Mouse (Mus musculus): Measurements from ENCODE around the gene Tom1.
A peak's percentile ranks its signal among the peaks of the same experiment; 100 is the strongest.

Tom1 gene

GRCm38 (mm10) chr8:75071627-75072346, 38.3 kb downstream of the Tom1 start:
- Histone ChIP-seq H3K4me3 (replicated peaks; ENCODE audit: low read length) (no peak overlapping the region), H3K36me3 (ENCODE audit: insufficient read depth, low read length) (peaks cover 22% of the 10 kb centered on the region), H3K9me3 (ENCODE audit: low read length) (no peaks in the 10 kb centered on the region), H3K4me1 (replicated peaks; ENCODE audit: low read depth, low read length) (peaks cover 9% of the 10 kb centered on the region), H3K27me3 (ENCODE audit: insufficient read depth, low read length) (peaks cover 3% of the 10 kb centered on the region; the same call in 1 of the 2 replicates)
- TF ChIP-seq NANOG (IDR thresholded peaks at IDR 0.05; ENCODE audit: borderline replicate concordance, low read length) (no peak), CTCF (conservative IDR thresholded peaks at IDR 0.05; ENCODE audit: low read length) (peak; percentile 55), POU5F1 (IDR thresholded peaks at IDR 0.05; ENCODE audit: borderline replicate concordance, low read length) (no peak)

- no peak overlapping the region for H3K4me3 ChIP-seq (replicated peaks; ENCODE audit: low read length)
- peaks cover 9% of the 10 kb centered on the region for H3K4me1 ChIP-seq (replicated peaks; ENCODE audit: low read depth, low read length)
- H3K36me3 ChIP-seq (ENCODE audit: insufficient read depth, low read length) = peaks cover 5% of the 10 kb centered on the region; the same call in 1 of the 2 replicates
- TF ChIP-seq POU5F1 (IDR thresholded peaks at IDR 0.05; ENCODE audit: borderline replicate concordance, low read length) (no peak), NANOG (IDR thresholded peaks at IDR 0.05; ENCODE audit: borderline replicate concordance, low read length) (no peak), CTCF (conservative IDR thresholded peaks at IDR 0.05; ENCODE audit: low read length) (no peak)
- peaks cover 3% of the 10 kb centered on the region; the same call in 1 of the 2 replicates for H3K27me3 ChIP-seq (ENCODE audit: insufficient read depth, low read length)
- peaks cover 6% of the 10 kb centered on the region; the same call in 1 of the 2 replicates for H3K9me3 ChIP-seq (ENCODE audit: low read length)
Measured at GRCm38 (mm10) chr8:75074876-75075275, 41.4 kb downstream of the Tom1 start.

GRCm38 (mm10) chr8:75078215-75078614, 44.7 kb downstream of the Tom1 start:
- H3K9me3 ChIP-seq (ENCODE audit: low read length) = peaks cover 30% of the 10 kb centered on the region
- H3K4me1 ChIP-seq (replicated peaks; ENCODE audit: low read depth, low read length) = peaks cover 3% of the 10 kb centered on the region
- H3K27me3 ChIP-seq (ENCODE audit: insufficient read depth, low read length) = no peaks in the 10 kb centered on the region
- no peak for TF ChIP-seq NANOG (IDR thresholded peaks at IDR 0.05; ENCODE audit: borderline replicate concordance, low read length)
- TF ChIP-seq CTCF (conservative IDR thresholded peaks at IDR 0.05; ENCODE audit: low read length) = no peak
- no peak for TF ChIP-seq POU5F1 (IDR thresholded peaks at IDR 0.05; ENCODE audit: borderline replicate concordance, low read length)
- no peaks in the 10 kb centered on the region for H3K36me3 ChIP-seq (ENCODE audit: insufficient read depth, low read length)
- no peak overlapping the region for H3K4me3 ChIP-seq (replicated peaks; ENCODE audit: low read length)

GRCm38 (mm10) chr8:75078851-75079250, 45.3 kb downstream of the Tom1 start:
- H3K4me3 ChIP-seq (replicated peaks; ENCODE audit: low read length) = no peak overlapping the region
- peaks cover 36% of the 10 kb centered on the region for H3K9me3 ChIP-seq (ENCODE audit: low read length)
- H3K36me3 ChIP-seq (ENCODE audit: insufficient read depth, low read length) = no peaks in the 10 kb centered on the region
- TF ChIP-seq NANOG (IDR thresholded peaks at IDR 0.05; ENCODE audit: borderline replicate concordance, low read length) (no peak), CTCF (conservative IDR thresholded peaks at IDR 0.05; ENCODE audit: low read length) (no peak), POU5F1 (IDR thresholded peaks at IDR 0.05; ENCODE audit: borderline replicate concordance, low read length) (no peak)
- no peaks in the 10 kb centered on the region for H3K27me3 ChIP-seq (ENCODE audit: insufficient read depth, low read length)
- peaks cover 6% of the 10 kb centered on the region for H3K4me1 ChIP-seq (replicated peaks; ENCODE audit: low read depth, low read length)

GRCm38 (mm10) chr8:75081364-75082040, 48.0 kb downstream of the Tom1 start:
- Histone ChIP-seq H3K9me3 (ENCODE audit: low read length) (peaks cover 36% of the 10 kb centered on the region), H3K4me3 (replicated peaks; ENCODE audit: low read length) (no peak overlapping the region), H3K27me3 (ENCODE audit: insufficient read depth, low read length) (no peaks in the 10 kb centered on the region), H3K4me1 (replicated peaks; ENCODE audit: low read depth, low read length) (peaks cover 31% of the 10 kb centered on the region), H3K36me3 (ENCODE audit: insufficient read depth, low read length) (no peaks in the 10 kb centered on the region)
- no peak for TF ChIP-seq POU5F1 (IDR thresholded peaks at IDR 0.05; ENCODE audit: borderline replicate concordance, low read length)
- TF ChIP-seq NANOG (IDR thresholded peaks at IDR 0.05; ENCODE audit: borderline replicate concordance, low read length) = no peak
- no peak for TF ChIP-seq CTCF (conservative IDR thresholded peaks at IDR 0.05; ENCODE audit: low read length)

- H3K4me3 ChIP-seq (replicated peaks; ENCODE audit: low read length) = no peak overlapping the region
- TF ChIP-seq CTCF (conservative IDR thresholded peaks at IDR 0.05; ENCODE audit: low read length) (no peak), NANOG (IDR thresholded peaks at IDR 0.05; ENCODE audit: borderline replicate concordance, low read length) (no peak), POU5F1 (IDR thresholded peaks at IDR 0.05; ENCODE audit: borderline replicate concordance, low read length) (no peak)
- no peaks in the 10 kb centered on the region for H3K27me3 ChIP-seq (ENCODE audit: insufficient read depth, low read length)
- H3K4me1 ChIP-seq (replicated peaks; ENCODE audit: low read depth, low read length) = peaks cover 37% of the 10 kb centered on the region
- H3K9me3 ChIP-seq (ENCODE audit: low read length) = peaks cover 36% of the 10 kb centered on the region
- H3K36me3 ChIP-seq (ENCODE audit: insufficient read depth, low read length) = no peaks in the 10 kb centered on the region
Measured at GRCm38 (mm10) chr8:75082181-75082805, 48.8 kb downstream of the Tom1 start.

GRCm38 (mm10) chr8:75083846-75084245, 50.3 kb downstream of the Tom1 start:
- Histone ChIP-seq H3K9me3 (ENCODE audit: low read length) (peaks cover 35% of the 10 kb centered on the region), H3K27me3 (ENCODE audit: insufficient read depth, low read length) (no peaks in the 10 kb centered on the region), H3K4me3 (replicated peaks; ENCODE audit: low read length) (0 out of 2 replicates have a peak overlapping the region, but pooled peaks have one; percentile 23), H3K4me1 (replicated peaks; ENCODE audit: low read depth, low read length) (peaks cover 43% of the 10 kb centered on the region), H3K36me3 (ENCODE audit: insufficient read depth, low read length) (no peaks in the 10 kb centered on the region)
- TF ChIP-seq NANOG (IDR thresholded peaks at IDR 0.05; ENCODE audit: borderline replicate concordance, low read length) = no peak
- TF ChIP-seq POU5F1 (IDR thresholded peaks at IDR 0.05; ENCODE audit: borderline replicate concordance, low read length) = no peak
- TF ChIP-seq CTCF (conservative IDR thresholded peaks at IDR 0.05; ENCODE audit: low read length) = no peak

GRCm38 (mm10) chr8:75084382-75085064, 51.0 kb downstream of the Tom1 start:
- peaks cover 30% of the 10 kb centered on the region for H3K9me3 ChIP-seq (ENCODE audit: low read length)
- no peak overlapping the region for H3K4me3 ChIP-seq (replicated peaks; ENCODE audit: low read length)
- peaks cover 50% of the 10 kb centered on the region for H3K4me1 ChIP-seq (replicated peaks; ENCODE audit: low read depth, low read length)
- no peaks in the 10 kb centered on the region for H3K27me3 ChIP-seq (ENCODE audit: insufficient read depth, low read length)
- no peaks in the 10 kb centered on the region for H3K36me3 ChIP-seq (ENCODE audit: insufficient read depth, low read length)
- no peak for TF ChIP-seq CTCF (conservative IDR thresholded peaks at IDR 0.05; ENCODE audit: low read length)
- TF ChIP-seq POU5F1 (IDR thresholded peaks at IDR 0.05; ENCODE audit: borderline replicate concordance, low read length) = no peak
- TF ChIP-seq NANOG (IDR thresholded peaks at IDR 0.05; ENCODE audit: borderline replicate concordance, low read length) = no peak

Data from E14TG2a.4 (cell line).